Mouse (Mus musculus) kidney, postnatal 0 days (tissue): Measurements from ENCODE around the gene Osbpl3. TPM values are rescaled to one million over a fixed set of nuclear protein-coding genes. Genes with fewer than 3 reads are reported as not detected.

Experiments used
- ATAC-seq: fragments of 200-750 bp; cut with Nextera tagmentation; replicated peaks from 2 replicates; pipeline ENCODE4 v1.8.0; 2017; ENCODE audit warnings: low read depth, moderate number of reproducible peaks, moderate TSS enrichment, moderate library complexity; ENCODE audit not compliant: low FRiP score
- DNase-seq: peaks from one replicate; pipeline ENCODE4 v3.0.0-alpha.2; 2016; ENCODE audit warnings: low spot score
- H3K27ac ChIP-seq: fragments of 300-500 bp; sonication (generic); 2 replicates; pipeline ENCODE4 v1.5.1; 2014; ENCODE audit warnings: mild to moderate bottlenecking
- H3K27me3 ChIP-seq: fragments of 300-500 bp; sonication (generic); 2 replicates; pipeline ENCODE4 v1.6.1; 2014; ENCODE audit warnings: low read length, mixed read lengths; ENCODE audit not compliant: insufficient read depth
- H3K36me3 ChIP-seq: fragments of 300-500 bp; sonication (generic); 2 replicates; pipeline ENCODE4 v1.6.1; 2014; ENCODE audit warnings: low read length, mixed read lengths; ENCODE audit not compliant: insufficient read depth
- H3K4me1 ChIP-seq: fragments of 300-500 bp; sonication (generic); replicated peaks from 2 replicates; pipeline ENCODE4 v1.6.1; 2014; ENCODE audit warnings: antibody characterized with exemption, low read length, mixed read lengths; ENCODE audit not compliant: insufficient read depth
- H3K4me2 ChIP-seq: fragments of 300-500 bp; sonication (generic); 2 replicates; pipeline ENCODE4 v1.6.1; 2014; ENCODE audit warnings: mild to moderate bottlenecking, low read length, moderate library complexity, mixed read lengths
- H3K4me3 ChIP-seq: fragments of 300-500 bp; sonication (generic); replicated peaks from 2 replicates; pipeline ENCODE4 v1.5.1; 2014; ENCODE audit warnings: low read depth, low read length
- H3K9ac ChIP-seq: fragments of 300-500 bp; sonication (generic); 2 replicates; pipeline ENCODE4 v1.6.1; 2014; ENCODE audit warnings: low read depth, low read length
- H3K9me3 ChIP-seq: fragments of 300-500 bp; sonication (generic); replicated peaks from 2 replicates; pipeline ENCODE4 v1.6.1; 2016; ENCODE audit warnings: low read length, inconsistent platforms, mixed read lengths
- CTCF ChIP-seq: IDR thresholded peaks from 2 replicates; pipeline ENCODE4 v1.5.1; 2016; ENCODE audit warnings: antibody characterized with exemption, low read depth, mild to moderate bottlenecking, moderate library complexity
- WGBS: fragments of 180-500 bp; shearing (Covaris S2); extraction: QIAGEN DNeasy Blood & Tissue Kit; methylation state at CpG from one replicate; pipeline ENCODE4 v1.1.7; 2014; 5-methylcytosine and 5-hydroxymethylcytosine counted together
- polyA plus RNA-seq: library from polyadenylated mRNA; unstranded; fragments of >200 nt; fragmentation: Nextera tagmentation; extraction: Ambion mirVana; gene quantifications from 2 replicates; pipeline ENCODE4 v1.2.1, GENCODE M21; 2015

Gene Osbpl3
- polyA plus RNA-seq, 1 experiment from 2014 or later = 17.4 TPM

DNA sequence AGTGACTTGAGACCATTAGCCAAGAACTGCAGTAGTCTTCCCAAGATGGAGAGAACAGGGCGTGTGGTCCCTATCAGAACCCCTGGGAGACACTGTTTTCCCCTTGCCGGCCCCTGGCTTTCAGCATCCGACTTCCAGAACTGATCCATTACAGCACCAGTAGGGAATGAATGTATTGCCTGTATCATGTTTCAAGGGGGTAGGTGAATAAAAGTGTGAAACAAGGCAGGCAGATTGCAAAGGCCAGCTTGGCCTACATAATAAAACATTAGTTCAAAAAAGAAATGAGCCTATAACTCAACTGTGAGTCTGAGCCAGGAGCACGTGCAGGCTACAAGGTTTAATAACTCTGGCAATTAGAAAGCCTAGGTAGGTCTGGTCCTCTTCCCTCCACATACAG, 52.5 kb downstream of the Osbpl3 start:
- Histone ChIP-seq H3K9ac (no peak overlapping the region), H3K4me3 (no peak overlapping the region), H3K4me1 (0 out of 2 replicates have a peak, but pooled peaks cover 14% of the 10 kb centered on the region), H3K4me2 (no peak overlapping the region), H3K27ac (no peak overlapping the region), H3K36me3 (no peaks in the 10 kb centered on the region), H3K9me3 (no peaks in the 10 kb centered on the region), H3K27me3 (no peaks in the 10 kb centered on the region)
- peak; percentile 35 for DNase-seq
- ATAC-seq = no peak
- 35% methylated on average over 4 of the region's 4 CpGs for WGBS
- TF ChIP-seq CTCF = no peak

DNA sequence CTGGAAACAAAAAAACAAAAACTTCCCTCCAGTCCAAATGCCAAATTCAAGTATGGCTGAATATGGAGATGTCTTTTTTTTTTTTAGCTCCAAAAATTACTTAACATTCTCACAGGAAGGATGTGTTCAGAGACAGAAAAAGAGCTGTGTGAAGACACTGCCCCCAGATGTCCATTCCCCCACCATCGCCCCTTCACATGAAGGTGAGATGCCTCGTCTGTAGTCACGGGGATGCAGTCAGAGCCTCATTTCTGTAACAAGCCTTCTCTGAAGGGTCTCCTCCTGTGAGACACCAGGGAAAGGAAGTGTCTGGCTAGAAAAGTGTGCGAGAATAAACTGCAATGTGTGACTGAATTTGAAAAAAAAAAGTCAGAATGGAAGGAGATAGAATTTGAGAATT, 53.1 kb downstream of the Osbpl3 start:
- H3K9me3 ChIP-seq = no peaks in the 10 kb centered on the region
- no peak overlapping the region for H3K4me3 ChIP-seq
- DNase-seq (no peak), ATAC-seq (no peak)
- no peaks in the 10 kb centered on the region for H3K36me3 ChIP-seq
- H3K27ac ChIP-seq = no peak overlapping the region
- H3K27me3 ChIP-seq = no peaks in the 10 kb centered on the region
- H3K4me1 ChIP-seq = peaks cover 17% of the 10 kb centered on the region; the same call in 1 of the 2 replicates
- no peak overlapping the region for H3K9ac ChIP-seq
- TF ChIP-seq CTCF = 0 out of 2 replicates have a peak, but pooled peaks have one; percentile 8
- WGBS = 85% methylated on average over 4 of the region's 4 CpGs
- H3K4me2 ChIP-seq = no peak overlapping the region

DNA sequence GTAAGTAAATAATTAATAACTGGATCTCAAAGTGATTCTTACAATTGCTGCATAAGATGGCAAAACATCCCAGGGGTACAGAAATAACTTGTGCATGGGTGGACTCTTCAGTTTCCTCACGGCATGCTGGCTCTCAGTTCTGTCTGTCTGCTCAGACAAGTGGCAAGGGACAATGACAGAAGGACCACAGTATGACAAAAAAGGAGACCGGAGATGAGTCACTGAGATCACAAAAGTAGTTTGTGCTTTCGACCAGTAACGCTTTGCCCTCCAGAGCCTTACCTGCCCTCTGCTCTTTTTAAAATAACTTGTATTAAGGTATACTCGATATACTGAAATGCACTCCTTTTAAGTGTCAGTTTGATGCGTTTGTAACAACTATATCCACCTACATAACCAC, 55.8 kb downstream of the Osbpl3 start:
- H3K36me3 ChIP-seq = no peaks in the 10 kb centered on the region
- no peak for ATAC-seq
- H3K4me1 ChIP-seq = peaks cover 17% of the 10 kb centered on the region
- peak overlapping the region; percentile 25 for H3K27ac ChIP-seq
- H3K4me3 ChIP-seq = no peak overlapping the region
- no peaks in the 10 kb centered on the region for H3K9me3 ChIP-seq
- WGBS = 81% methylated on average over 6 of the region's 6 CpGs
- no peak overlapping the region for H3K4me2 ChIP-seq
- no peak overlapping the region for H3K9ac ChIP-seq
- no peak for TF ChIP-seq CTCF
- H3K27me3 ChIP-seq = no peaks in the 10 kb centered on the region
- DNase-seq = no peak

DNA sequence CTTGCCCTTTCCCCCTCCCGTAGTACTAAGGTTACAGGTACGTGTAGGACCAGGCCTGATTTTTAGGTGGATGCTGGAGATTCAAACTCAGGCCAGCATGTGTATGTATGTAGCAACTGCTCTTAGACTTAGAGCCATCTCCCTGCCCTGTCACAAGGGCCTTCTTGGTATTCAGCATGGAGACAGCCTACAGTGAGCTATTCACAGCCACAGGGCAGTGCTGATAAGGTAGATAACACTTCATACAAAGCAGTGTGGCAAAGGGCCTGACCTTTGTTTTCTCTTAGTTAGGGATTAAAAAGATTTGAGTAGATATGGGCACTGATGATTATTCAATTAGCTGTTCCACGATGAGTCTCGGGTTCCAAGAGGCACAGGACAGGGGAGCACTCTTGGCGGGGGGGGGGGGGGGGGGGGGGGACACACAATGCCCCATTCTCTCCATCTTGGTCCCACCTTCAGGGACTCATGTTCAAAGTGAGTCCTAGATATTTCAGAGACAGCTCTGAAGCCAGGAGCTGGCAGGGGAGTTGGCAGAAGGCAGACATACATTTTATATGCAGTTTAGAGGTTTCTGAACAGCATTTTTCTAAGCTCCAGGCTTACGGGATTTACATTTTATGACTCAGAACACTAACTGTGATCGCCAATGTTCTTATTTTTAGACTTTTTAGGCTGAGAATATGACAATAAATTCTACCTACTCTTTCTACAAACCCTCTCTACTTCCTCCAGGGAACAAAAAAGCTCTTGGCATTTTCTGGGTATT, 56.4 kb downstream of the Osbpl3 start:
- peaks cover 13% of the 10 kb centered on the region for H3K4me1 ChIP-seq
- ATAC-seq (no peak), DNase-seq (no peak)
- no peak overlapping the region for H3K4me2 ChIP-seq
- no peaks in the 10 kb centered on the region for H3K27me3 ChIP-seq
- H3K36me3 ChIP-seq = no peaks in the 10 kb centered on the region
- 69% methylated on average over 7 of the region's 7 CpGs for WGBS
- no peaks in the 10 kb centered on the region for H3K9me3 ChIP-seq
- H3K27ac ChIP-seq = peak overlapping the region; percentile 85
- no peak for TF ChIP-seq CTCF
- H3K4me3 ChIP-seq = no peak overlapping the region
- no peak overlapping the region for H3K9ac ChIP-seq

DNA sequence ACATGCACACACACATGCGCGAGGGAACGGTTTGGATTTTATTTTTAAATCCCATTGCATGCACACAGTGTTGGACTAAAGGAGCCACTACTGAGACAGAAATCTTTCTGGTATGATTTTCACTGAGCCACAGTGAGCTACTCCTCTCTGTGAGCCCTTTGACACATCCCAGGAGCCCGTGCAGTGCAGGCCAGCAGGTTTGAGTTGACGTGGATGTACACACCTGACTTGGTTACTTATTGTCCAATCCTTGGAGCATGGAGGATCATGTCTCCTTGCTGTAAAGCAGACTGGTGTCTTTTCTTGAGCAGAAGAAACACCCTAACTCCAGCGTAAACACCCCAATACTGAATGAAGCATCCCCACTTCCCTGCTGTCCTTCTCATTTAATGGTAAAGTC, 57.7 kb downstream of the Osbpl3 start:
- H3K4me2 ChIP-seq = no peak overlapping the region
- H3K27me3 ChIP-seq = no peaks in the 10 kb centered on the region
- H3K9ac ChIP-seq = no peak overlapping the region
- no peak for DNase-seq
- no peaks in the 10 kb centered on the region for H3K36me3 ChIP-seq
- WGBS = 72% methylated on average over 6 of the region's 6 CpGs
- ATAC-seq = peak; percentile 81
- peaks cover 13% of the 10 kb centered on the region for H3K4me1 ChIP-seq
- no peak overlapping the region for H3K4me3 ChIP-seq
- peak overlapping the region; percentile 85 for H3K27ac ChIP-seq
- H3K9me3 ChIP-seq = no peaks in the 10 kb centered on the region
- TF ChIP-seq CTCF = no peak

DNA sequence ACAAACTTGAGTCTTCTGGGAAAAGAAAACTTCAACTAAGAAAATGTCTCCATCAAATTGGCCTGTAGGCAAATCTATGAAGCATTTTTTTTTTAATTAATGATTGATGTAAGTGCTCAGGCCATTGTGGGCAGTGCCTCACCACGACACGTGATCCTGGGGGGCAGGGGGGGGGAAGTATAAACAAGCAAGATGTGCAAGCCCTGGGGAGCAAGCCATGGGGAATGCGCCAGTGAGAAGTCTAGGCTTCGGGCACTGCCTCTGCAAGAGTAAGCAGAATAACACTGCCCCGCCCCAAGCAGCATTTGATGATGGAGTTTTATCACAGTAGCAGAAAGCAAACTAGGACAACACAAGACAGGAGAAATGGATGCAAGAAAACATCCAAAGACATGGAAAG, 58.9 kb downstream of the Osbpl3 start:
- peak; percentile 24 for DNase-seq
- no peaks in the 10 kb centered on the region for H3K27me3 ChIP-seq
- TF ChIP-seq CTCF = no peak
- 43% methylated on average over 5 of the region's 5 CpGs for WGBS
- no peak overlapping the region for H3K9ac ChIP-seq
- ATAC-seq = peak; percentile 70
- peaks cover 13% of the 10 kb centered on the region for H3K4me1 ChIP-seq
- no peaks in the 10 kb centered on the region for H3K36me3 ChIP-seq
- no peak overlapping the region for H3K4me2 ChIP-seq
- no peak overlapping the region for H3K4me3 ChIP-seq
- H3K27ac ChIP-seq = no peak overlapping the region
- no peaks in the 10 kb centered on the region for H3K9me3 ChIP-seq
